Mouse (Mus musculus) G1E-ER4 (cell line): ENCODE data around the gene Ldb1. TPM values are rescaled to one million over a fixed set of nuclear protein-coding genes. Genes with fewer than 3 reads are reported as not detected.
A peak's percentile ranks its signal among the peaks of the same experiment; 100 is the strongest.

ENCODE experiments used
- GATA1 ChIP-seq: IDR thresholded peaks from one replicate; pipeline ENCODE4 v1.8.0; 2012; ENCODE audit warnings: low read length, inconsistent platforms
- polyA plus RNA-seq: library from polyadenylated mRNA; stranded (reverse); fragments of >175 nt; gene quantifications from 2 replicates; pipeline ENCODE4 v1.2.3, GENCODE M21; 2012

Gene Ldb1
- polyA plus RNA-seq, 1 experiment, result 788 TPM

GRCm38 (mm10) chr19:46037925-46038850 lies 6.8 kb downstream of the Ldb1 start:
- no peak for TF ChIP-seq GATA1

GRCm38 (mm10) chr19:46037243-46037924 lies 7.6 kb downstream of the Ldb1 start:
- TF ChIP-seq GATA1, result peak; percentile 48

DNA sequence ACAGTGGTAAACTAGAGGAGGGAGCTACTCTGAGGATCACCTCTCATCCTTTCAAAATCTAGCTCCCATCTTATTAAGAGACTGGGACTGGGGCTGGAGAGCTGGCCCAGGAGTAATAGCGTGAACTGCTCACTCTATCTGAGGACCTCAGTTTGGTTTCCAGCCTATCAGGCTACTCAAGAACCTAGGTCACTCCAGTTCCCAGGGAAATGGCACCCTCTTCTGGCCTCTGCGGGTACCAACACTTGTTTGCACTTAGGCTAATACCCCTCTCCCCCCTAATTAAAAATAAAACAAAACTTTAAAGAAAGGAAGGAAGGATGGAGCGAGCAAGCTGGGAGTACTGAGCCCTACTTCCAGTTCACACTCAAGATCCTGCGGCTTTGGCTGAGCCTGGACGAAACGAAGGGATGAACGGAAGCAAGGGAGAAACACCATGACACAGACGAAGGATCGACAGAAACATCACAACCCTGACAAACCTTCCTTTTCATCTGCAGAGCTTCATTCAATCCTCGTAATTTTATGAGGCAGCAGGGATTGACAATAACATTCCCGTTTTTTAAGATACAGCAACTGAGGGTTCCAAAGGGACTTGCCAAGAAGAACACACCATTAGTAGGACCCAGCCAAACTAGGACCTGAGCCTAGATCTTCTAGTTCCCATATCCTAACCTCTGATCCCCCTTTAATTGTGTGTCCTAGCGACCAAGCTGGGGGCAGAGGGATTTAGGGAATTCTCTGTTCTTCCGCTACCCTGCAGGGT lies 8.4 kb downstream of the Ldb1 start:
- no peak for TF ChIP-seq GATA1

GRCm38 (mm10) chr19:46035971-46036370 lies 9.0 kb downstream of the Ldb1 start:
- TF ChIP-seq GATA1, result no peak

DNA sequence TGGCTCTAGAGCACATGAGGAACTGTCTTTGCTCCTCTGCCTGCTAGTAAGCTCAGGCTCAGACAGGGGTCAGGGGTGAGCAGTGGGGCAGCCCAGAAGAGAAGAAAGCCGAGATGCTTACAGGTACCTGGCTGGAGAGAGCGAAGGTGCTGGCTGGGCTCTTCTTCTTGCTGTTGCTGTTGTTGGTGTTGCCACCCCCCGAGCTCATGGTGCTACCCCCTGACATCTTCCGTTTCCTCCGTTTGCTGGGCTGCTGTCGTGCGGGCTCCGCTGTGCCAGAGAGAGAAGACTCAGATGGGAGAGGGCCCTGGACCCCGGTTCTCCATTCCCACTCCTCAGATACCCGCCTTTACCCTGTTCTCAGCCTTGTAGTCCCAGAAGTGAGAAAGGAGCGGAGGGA lies 11.1 kb downstream of the Ldb1 start:
- TF ChIP-seq GATA1, result no peak

DNA sequence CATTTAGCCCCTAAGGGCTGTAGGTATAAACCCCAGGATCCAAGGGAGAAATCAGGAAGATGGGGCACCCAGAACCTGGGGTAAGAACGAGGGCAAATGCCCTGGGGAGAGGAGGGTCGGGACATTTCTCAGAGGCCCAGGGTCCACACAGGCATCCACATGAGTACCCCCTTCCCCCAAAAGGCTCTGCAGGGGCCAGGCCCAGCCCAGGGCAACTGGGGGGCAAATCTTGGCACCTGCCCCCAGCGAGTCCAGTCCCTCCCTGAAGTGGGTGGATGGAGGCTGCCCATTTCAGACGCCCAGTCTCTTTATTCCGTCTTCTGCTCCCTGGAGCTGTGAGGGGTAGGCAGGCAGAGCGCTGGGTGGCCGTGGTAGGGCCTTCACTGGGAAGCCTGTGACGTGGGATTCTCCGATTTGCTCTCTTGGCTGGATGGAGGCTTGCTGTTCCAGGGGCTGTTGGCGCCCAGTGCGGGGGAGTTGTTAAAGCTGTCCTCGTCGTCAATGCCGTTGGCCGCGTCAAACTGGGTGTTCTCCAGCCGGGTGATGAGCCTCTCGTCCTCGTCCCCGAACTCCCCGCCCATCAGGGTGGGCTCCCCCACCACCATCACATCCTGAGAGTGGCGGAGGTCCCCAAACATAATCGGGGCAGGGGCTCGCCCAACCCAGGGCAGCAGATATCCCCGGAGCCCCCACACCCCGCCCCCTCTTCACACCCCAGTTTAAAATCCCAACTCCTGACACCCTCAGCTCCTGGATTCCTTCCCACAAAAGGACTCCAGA lies 12.1 kb downstream of the Ldb1 start:
- no peak for TF ChIP-seq GATA1

DNA sequence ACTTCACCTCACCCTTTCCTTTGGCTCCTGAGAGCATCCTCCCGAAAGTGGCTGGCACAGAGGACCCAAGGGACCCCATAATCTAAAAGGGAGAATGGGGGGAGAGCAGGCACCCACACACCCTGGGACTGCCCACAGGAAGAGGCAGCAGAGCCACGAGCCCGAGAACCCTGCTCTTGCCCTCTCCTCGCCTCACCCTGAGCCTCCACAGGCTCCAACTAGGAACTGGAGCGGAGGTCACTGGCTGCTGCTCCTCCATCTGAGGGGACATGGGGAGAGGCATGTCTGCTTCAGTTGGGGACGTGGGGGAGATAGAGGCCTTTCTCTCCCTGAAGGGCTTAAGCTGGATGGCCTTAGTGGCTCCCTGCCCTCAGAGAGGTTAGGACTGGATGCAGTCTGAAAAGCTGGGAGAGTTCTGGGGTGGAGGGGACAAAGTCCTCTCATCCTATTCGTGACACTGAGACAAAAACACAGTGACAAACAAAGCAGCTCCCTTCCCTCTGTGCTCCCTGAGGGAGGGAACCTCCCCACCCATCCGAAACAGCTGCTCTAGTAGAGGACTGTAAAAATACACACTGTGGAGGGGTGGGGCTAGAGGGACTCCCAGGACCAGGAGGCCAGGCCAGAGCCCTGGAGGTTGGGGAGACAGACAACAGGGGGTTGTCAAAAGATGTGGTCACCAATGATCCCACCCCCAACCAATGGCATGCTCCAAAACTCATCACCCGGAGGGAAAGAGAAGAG lies 13.2 kb downstream of the Ldb1 start:
- TF ChIP-seq GATA1, result no peak

GRCm38 (mm10) chr19:46030196-46030983 lies 14.6 kb downstream of the Ldb1 start:
- TF ChIP-seq GATA1, result no peak

GRCm38 (mm10) chr19:46029652-46030051 lies 15.4 kb downstream of the Ldb1 start:
- no peak for TF ChIP-seq GATA1

DNA sequence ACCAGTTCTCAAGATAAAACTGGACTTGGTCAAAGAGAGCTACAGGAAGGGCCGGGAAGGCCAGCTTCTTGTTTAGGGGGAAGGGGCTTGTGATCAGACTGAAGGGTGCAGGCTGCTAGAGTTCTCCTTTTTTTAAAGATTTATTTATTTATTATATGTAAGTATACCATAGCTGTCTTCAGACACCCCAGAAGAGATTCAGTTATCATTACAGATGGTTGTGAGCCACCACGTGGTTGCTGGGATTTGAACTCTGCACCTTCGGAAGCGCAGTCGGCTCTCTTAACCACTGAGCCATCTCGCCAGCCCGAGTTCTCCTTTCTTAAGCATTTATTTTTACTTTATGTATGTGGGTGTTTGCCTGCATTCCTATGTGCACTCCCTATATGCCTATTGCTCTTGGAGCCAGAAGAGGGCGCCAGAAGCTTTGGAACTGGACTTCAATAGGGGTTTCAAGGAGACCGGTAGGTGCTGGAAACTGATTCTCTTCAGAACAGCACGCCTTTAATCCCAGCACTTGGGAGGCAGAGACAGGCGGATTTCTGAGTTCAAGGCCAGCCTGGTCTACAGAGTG lies 16.2 kb downstream of the Ldb1 start:
- no peak for TF ChIP-seq GATA1

GRCm38 (mm10) chr19:46026567-46026966 lies 18.4 kb downstream of the Ldb1 start:
- TF ChIP-seq GATA1, result no peak

DNA sequence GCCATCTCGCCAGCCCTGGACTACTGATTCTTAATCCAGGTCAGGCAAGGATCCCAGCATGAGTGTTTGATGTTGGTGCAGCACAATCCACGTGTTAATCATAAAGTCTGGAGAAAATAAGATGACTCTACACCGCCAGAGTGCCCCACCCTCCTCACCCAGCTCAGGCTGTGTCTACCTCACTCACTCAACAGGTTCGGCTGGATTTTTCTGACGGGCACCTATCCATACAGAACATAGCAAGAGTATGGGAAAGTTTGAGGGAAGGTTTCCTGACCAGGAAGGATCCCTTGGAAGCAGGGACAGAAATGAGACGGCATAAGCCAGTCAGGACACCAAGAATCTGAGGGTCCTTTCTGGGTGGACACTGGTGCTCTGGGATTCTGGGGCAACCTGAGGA lies 20.1 kb downstream of the Ldb1 start:
- no peak for TF ChIP-seq GATA1

DNA sequence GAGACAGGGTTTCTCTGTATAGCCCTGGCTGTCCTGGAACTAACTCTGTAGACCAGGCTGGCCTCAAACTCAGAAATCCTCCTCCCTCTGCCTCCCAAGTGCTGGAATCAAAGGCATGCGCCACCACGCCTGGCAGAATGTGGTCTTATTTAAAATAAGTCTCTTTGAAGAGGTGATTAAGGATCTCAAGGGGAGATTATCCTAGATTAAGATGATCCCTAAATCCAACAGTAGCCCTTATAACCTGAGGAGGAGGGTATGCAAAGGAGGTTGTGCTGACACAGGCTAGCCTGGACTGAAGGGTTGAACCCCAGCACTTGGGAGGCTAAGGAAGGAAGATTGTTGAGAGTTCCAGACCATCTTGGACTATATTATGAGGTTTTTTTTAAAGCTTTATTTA lies 29.0 kb downstream of the Ldb1 start:
- no peak for TF ChIP-seq GATA1
